Mouse (Mus musculus) CD4-positive naive resting alpha-beta T cell, adult 76 days (primary cell): ENCODE results near the gene Fancg. TPM values are rescaled to one million over a fixed set of nuclear protein-coding genes. Genes with fewer than 3 reads are reported as not detected.

Source experiments
- total RNA-seq: library from RNA; stranded (reverse); gene quantifications from one replicate; pipeline ENCODE4 v1.2.4, GENCODE M21; 2023

Fancg gene
- 14.8 TPM for total RNA-seq

DNA sequence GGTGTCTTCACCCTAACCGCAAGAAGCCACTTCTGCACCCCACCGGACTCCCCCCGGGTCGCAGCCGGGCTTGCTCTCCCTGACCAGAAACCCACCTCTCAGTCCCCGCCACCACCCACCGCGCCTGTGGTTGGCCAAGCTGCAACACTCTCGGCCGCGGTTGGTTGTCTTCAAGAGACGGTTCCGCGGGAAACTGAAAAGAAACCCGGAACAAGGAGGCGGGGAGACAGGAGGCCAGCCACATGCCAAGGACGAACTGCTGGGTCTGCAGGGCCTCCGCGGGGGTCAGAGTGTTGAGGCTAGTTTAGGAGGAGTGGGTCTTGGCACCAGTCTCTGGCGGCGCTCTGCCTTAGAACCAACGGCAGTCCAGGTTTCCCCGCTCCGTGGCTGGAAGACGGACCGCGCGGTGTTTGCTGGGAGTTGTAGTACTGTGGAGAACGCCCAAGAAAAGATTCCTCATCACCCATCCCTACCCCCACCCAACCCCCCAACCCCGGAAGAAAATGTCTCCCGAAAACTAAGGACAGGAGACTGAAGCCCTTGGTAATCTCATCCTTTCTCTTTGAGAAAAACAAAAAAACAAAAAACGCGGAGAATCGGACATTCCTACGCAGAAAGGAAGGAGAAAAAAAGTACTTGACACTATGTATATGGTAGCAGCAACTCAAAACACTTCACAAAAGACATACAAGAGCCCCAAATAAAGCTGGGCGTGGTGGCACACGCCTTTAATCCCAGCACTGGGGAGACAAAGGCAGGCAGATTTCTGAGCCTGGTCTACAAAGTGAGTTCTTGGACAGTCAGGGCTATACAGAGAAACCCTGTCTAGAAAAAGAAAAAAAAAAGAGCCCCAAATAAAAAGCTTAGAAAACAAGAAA is at the start of gene Fancg:
Fancg (minus strand) TSS at position 346 of the 878 bp plus-strand sequence.

DNA sequence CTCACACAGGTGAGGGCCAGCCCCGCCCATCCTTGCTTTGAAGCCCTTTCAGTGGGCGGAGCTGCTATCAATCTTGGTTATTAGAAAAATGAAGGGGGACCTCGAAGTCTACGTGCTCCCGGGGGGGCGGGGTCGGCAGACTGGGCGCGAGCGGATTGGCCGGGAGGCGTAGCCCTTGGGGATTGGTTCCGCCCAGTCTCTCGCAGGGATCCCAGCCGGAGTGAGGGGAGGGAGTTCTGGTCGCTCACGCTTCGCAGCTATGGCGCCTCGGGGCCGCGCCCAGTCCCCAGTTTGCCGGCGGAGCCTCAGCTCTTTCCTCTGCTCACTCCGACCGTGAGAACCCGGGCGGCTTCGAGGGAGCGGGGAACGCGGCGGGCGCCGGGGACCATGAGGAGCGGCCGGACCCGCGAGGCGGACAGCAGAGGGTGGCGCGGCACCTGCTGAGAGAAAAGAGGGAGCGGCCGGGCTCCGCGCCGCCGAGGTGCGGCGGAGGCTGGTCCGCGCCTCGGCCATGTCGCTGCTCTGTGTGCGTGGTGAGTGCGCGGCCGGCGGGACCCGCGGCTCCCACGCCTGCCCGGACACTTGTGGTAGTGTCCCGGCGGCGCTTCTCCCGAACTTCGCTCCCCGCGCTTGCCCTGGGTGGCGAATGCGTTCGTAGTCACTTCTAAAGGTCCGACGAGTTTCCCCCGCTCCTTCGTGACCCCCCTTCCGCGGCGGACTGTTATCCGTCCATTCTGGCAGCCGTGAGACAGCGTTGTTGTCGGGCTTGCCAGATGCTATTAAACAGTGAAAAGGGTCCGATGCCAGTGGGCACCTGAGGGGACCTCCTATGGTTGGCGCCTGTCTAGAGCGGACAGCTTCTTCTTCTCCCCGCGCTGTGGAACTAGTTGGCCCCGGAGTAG is 48.7 kb upstream of the Fancg start, which contains the start of gene Unc13b:
Unc13b (plus strand) TSS at position 201 of the 902 bp plus-strand sequence.

DNA sequence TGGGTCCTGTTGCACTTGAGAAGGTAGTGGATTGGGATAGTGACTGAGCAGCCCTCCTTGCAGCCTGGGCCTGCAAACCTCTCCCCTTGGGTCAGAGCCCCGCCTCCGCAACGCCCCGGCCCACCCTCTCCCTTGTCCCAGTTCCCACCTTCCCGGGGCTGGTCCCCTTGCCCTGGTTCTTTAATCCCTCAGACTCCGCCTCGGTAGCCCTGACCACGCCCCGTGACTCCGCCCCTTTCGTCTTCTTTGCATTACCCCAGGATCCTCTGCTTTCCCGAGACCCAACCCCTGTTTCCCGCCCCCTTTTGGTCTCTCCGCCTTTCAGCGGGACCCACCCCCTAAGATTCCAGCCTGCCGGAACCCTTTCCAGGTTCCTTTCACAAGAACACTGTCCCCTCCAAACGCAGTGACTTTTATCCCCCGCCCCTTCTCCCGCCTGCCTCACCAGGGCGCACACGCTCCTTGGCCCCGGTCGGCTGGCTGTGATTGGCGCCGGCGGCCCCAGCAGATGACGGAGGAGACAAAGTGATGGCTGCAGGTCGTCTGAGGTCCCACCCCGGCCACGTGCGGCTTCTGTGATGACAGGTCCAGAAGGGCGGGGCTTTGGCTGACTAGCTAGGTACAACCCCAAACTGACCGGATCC is 35.5 kb upstream of the Fancg start, which contains the start of gene Fam214b:
Fam214b (minus strand) TSS at position 562 of the 644 bp plus-strand sequence.

DNA sequence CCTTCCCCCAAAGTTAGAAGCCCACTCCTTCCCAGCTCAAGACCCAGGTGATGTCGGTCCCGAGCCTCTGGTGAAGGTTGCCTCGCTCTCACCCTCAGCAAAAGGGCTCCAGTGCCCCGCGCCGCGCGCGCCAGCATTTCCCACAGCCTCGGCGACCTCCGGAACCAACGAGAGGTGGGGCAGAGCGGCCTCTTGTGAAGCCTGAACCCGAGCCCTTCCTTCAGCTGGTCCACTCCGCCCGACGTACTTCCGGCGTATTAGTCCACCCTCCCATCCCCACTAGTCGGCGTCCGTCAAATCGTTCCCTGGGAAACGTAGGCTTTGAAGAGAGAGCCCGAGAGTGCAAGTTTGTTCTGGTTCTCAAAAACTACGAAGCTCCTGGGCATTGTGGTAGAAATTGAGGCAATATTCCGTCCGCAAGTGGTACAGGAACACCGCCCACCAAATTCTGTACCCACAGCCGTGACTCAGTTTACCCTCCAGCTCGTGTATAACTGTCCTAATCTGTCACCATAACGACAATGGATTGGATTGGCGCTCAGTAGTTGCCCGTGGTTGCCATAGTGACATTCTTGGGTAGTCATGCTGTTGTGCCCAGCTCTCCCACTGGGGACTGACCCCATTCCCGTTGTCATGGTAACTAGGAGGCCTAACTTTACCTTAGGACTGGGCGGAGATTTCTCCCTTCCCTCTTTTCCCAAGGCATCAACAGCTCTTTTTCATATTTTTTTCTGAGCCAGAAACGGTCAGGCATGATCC is 21.1 kb upstream of the Fancg start, which contains the start of gene Stoml2:
Stoml2 (minus strand) TSS at position 474 of the 759 bp plus-strand sequence.

DNA sequence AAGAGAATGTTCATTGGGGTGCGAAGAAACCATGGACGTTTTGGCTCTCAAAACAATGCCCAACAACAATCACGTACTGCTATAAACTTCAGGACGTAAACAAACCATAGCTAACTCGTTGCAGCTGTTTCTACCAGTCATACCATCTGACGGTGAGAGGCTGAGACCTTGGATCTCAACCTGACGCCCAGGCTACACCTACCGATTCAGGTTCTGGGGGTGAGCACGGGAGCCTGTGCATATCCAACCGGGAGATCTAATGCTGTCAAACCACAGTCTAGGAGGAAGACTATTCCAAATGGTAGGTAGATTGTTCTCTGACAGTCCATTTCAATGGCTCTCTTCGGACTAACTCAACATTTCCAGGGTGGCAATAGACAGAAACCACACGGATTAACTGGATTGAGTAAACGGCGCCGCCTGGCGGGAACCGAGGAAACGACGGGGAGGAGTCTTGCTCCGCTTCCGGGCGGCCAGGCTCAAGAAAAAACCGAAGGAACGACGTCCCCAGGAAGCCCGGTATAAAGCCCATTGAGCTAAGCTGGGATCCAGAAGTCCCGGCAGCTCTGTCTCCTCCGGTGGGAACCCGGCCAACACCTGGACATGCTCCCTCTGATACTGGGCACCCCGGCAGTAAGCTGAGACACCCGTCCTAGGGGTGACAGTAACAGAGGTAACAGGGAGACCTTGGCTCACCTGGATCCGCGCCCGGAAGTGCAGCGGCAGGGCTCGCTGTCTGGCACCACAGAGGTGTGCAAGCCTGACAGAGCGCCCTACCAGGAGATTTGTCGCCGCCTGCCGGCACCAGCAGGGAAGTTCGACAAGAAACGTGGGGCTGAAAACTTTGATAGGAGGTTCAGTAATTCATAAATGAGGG is 15.0 kb upstream of the Fancg start, which contains the start of gene Pigo:
Pigo (minus strand) TSS at position 736 of the 877 bp plus-strand sequence.

DNA sequence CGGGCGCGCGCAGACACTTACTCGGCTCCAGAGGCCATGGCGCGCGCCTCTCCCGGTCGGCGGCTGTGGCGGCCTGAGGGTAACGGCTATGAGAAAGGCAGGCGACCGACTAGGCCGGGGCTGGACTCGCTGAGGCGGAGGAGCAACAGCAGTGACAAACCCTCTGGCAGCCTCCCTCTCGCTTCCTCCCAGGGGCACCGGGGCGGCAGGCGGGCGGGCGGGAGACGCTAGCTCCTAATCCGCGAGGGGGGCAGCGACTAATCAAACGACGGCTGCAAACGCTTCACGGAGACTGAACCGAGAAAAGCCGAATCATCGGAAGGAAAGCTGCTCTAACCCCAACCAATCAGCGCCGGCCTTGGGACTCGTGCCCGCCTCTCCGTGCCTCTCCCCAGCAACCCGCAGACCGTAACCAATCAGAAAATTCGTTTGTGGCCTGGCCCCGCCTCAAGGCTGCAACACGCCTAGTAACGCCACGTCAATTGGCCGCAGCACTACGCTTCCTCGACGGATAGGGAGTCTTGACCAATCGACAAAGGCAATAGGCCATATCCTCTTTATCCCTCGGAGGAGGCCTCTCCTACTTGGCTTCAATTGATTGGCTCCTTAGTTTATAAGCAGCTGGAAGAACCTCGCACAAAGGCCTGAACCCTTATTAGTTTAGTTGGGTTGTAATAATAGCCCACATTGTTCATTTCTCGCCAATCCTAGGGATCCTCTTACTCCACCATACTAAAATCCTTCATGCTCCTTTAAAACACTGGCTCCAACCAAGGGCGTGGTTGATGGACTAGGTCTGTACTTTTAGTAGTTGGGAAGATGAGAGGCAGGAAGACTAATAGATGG is 9.9 kb downstream of the Fancg start, which contains the start of gene Vcp:
Vcp (minus strand) TSS at position 367 of the 846 bp plus-strand sequence.

DNA sequence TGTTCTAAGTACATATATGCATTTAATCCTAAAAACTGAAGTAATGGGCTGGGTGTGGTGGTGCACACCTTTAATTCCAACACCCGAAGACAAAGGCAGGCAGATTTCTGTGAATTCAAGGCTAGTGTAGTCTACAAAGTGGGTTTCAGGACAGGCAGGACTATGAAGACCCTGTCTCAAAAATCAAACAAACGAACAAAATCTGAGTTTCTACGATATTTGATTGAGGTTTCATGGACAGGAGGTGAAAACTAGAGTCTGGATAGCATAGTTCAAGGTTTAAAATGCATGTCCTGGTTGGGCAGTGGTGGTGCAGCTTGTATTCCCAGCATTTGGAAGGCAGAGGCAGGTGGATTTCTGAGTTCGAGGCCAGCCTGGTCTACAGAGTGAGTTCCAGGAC is 41.0 kb downstream of the Fancg start, which contains the start of gene 1700022I11Rik:
1700022I11Rik (plus strand) TSS at position 301 of the 400 bp plus-strand sequence.

Other genes with a start within 250 kb of the Fancg start
- gene Ccl21a, start 236.5 kb downstream of the Fancg start, total RNA-seq = not detected
- gene Fam205a1, start 156.6 kb downstream of the Fancg start, total RNA-seq = not detected
- gene Gm12394, start 153.7 kb downstream of the Fancg start, total RNA-seq = not detected
- not detected for gene Fam205c, start 136.3 kb downstream of the Fancg start, total RNA-seq
- gene Phf24, start 93.8 kb downstream of the Fancg start, total RNA-seq = not detected
- gene Dnajb5, start 60.7 kb downstream of the Fancg start, total RNA-seq = 34.9 TPM
- not detected for gene 1700022I11Rik, start 40.9 kb downstream of the Fancg start, total RNA-seq
- gene Vcp, start 10.0 kb downstream of the Fancg start, total RNA-seq = 130 TPM
- 42.0 TPM for gene Pigo, start 15.3 kb upstream of the Fancg start, total RNA-seq
- 43.4 TPM for gene Stoml2, start 21.2 kb upstream of the Fancg start, total RNA-seq
- 7.8 TPM for gene Fam214b, start 35.7 kb upstream of the Fancg start, total RNA-seq
- 1.6 TPM for gene Unc13b, start 48.4 kb upstream of the Fancg start, total RNA-seq